Comparison of ENCODE assay signal across 14 mouse cellular contexts in the genomic region with DNA sequence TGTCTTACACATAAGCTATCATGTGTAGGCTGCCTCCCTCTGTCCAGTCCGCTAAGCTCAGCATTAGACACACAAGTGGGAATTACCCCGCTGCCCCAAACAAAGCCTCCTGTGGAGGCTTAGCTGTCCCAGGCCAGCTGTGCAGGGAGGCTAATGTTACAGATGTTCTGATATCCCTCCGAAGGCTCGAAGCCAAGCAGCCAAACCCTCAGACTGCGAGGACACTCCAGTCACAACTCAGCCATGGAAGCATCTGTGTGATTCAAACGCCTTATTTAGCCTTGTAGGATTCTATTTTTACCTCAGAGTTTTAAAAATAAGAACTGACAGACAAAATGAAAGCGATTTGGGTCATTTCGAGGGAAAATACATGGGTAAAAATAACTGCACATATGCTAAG. TPM values are rescaled to one million over a fixed set of nuclear protein-coding genes. Genes with fewer than 3 reads are reported as not detected.
DNase-seq lines count a peak whose midpoint lies in the region; ATAC-seq and TF ChIP-seq lines count a peak whose summit lies in the region.
"Had no signal": no experiment of that assay in that cellular context is flagged by ENCODE, and none has a peak within 500 bp of the region (broad histone marks: within the 10 kb centered on the region; RNA-seq: fewer than 3 reads in every experiment).

No protein-coding gene starts in this region.

- no peak for TF ChIP-seq CTCF in hindbrain, postnatal 0 days (IDR thresholded peaks at IDR 0.05; ENCODE audit: low read depth)

- no peaks in the 10 kb centered on the region for H3K9me3 ChIP-seq in hindbrain, embryonic 13.5 days
- H3K9me3 ChIP-seq in hindbrain, postnatal 0 days (ENCODE audit: low read length): no peaks in the 10 kb centered on the region
- H3K9me3 ChIP-seq: heart, embryonic 15.5 days had no signal

- WGBS in hindbrain, embryonic 13.5 days: 67% methylated on average over 8 of the region's 8 CpGs
- WGBS in hindbrain, postnatal 0 days: 57% methylated on average over 8 of the region's 8 CpGs

- peak overlapping the region; percentile 68 for H3K27ac ChIP-seq in hindbrain, embryonic 13.5 days
- H3K27ac ChIP-seq in hindbrain, postnatal 0 days: no peak overlapping the region; the same call in 1 of the 2 replicates
- H3K27ac ChIP-seq: heart, embryonic 15.5 days had no signal

- peaks cover 32% of the 10 kb centered on the region for H3K4me1 ChIP-seq in hindbrain, embryonic 13.5 days (replicated peaks)
- peaks cover 9% of the 10 kb centered on the region; the same call in 1 of the 2 replicates for H3K4me1 ChIP-seq in hindbrain, postnatal 0 days (ENCODE audit: insufficient read depth, low read length)

- no peak overlapping the region for H3K4me3 ChIP-seq in hindbrain, embryonic 13.5 days
- H3K4me3 ChIP-seq in hindbrain, postnatal 0 days (ENCODE audit: low read length): no peak overlapping the region
- H3K4me3 ChIP-seq: erythroblast, embryonic 14.5 days; heart, embryonic 15.5 days had no signal

- peaks cover 36% of the 10 kb centered on the region for H3K36me3 ChIP-seq in hindbrain, embryonic 13.5 days
- H3K36me3 ChIP-seq in hindbrain, postnatal 0 days (ENCODE audit: insufficient read depth, low read length): peaks cover 3% of the 10 kb centered on the region; the same call in 1 of the 2 replicates
- H3K36me3 ChIP-seq: heart, embryonic 15.5 days had no signal

- no peak for DNase-seq in hindbrain, postnatal 0 days (ENCODE audit: low spot score)
- DNase-seq in A20 (ENCODE audit: low read depth, low spot score): peak; percentile 48
- peak; percentile 75 for DNase-seq in brain, adult 2 months (ENCODE audit: low read depth, low spot score)
- DNase-seq in heart, postnatal 4 days: peak; percentile 28
- no peak for DNase-seq in thymus, postnatal 10 days (ENCODE audit: low spot score in 2 of 2)
- no peak for DNase-seq in layer of hippocampus, adult 9-10 months (ENCODE audit: low spot score)
- DNase-seq in kidney, adult 9 months: no peak
- DNase-seq: cerebellum, adult 11-12 months; thymus, adult 2 months had no signal

- H3K9ac ChIP-seq in hindbrain, embryonic 13.5 days: no peak overlapping the region
- no peak overlapping the region for H3K9ac ChIP-seq in hindbrain, postnatal 0 days (replicated peaks; ENCODE audit: low read length)
- H3K9ac ChIP-seq: heart, embryonic 15.5 days had no signal

- ATAC-seq in hindbrain, embryonic 13.5 days (ENCODE audit: low FRiP score): no peak
- no peak for ATAC-seq in hindbrain, postnatal 0 days

- no peak overlapping the region for H3K4me2 ChIP-seq in hindbrain, embryonic 13.5 days
- H3K4me2 ChIP-seq in hindbrain, postnatal 0 days (ENCODE audit: low read depth, low read length): no peak overlapping the region
- H3K4me2 ChIP-seq: heart, embryonic 15.5 days had no signal

- H3K27me3 ChIP-seq in hindbrain, embryonic 13.5 days: no peaks in the 10 kb centered on the region
- H3K27me3 ChIP-seq in hindbrain, postnatal 0 days (ENCODE audit: insufficient read depth, low read length): no peaks in the 10 kb centered on the region
- H3K27me3 ChIP-seq: heart, embryonic 15.5 days had no signal

RNA-seq across cellular contexts. Expression of gene Map6, which starts 27.9 kb away (rescaled TPM):
- 104 and 106 TPM in 2 replicates for polyA plus RNA-seq in hindbrain, embryonic 13.5 days (2015; fragmentation: Nextera tagmentation; extraction: Ambion mirVana)
- total RNA-seq in hindbrain, postnatal 0 days (2014; rRNA removed): 292 and 327 TPM in 2 replicates
- polyA plus RNA-seq in hindbrain, postnatal 0 days (2015; fragmentation: Nextera tagmentation; extraction: Ambion mirVana): 97.4 and 111 TPM in 2 replicates
- total RNA-seq in heart, postnatal 4 days (2021): 1 to 10 TPM; 4.6 to 4.8 TPM
- total RNA-seq: liver, adult 2 months; megakaryocyte-erythroid progenitor cell, adult 5-6 weeks had no signal
- polyA plus RNA-seq: erythroblast, embryonic 14.5 days had no signal

RNA-seq across cellular contexts. Expression of gene Mogat2, which starts 56.7 kb away (rescaled TPM):
- polyA plus RNA-seq in hindbrain, embryonic 13.5 days (2015; fragmentation: Nextera tagmentation; extraction: Ambion mirVana): 3.1 TPM in 2 replicates
- 1.2 TPM in 1 of 2 replicates, not detected in the other for total RNA-seq in hindbrain, postnatal 0 days (2014; rRNA removed)
- polyA plus RNA-seq in hindbrain, postnatal 0 days (2015; fragmentation: Nextera tagmentation; extraction: Ambion mirVana): 0.29 TPM in 2 replicates
- total RNA-seq in heart, postnatal 4 days (2021): not detected
- total RNA-seq: megakaryocyte-erythroid progenitor cell, adult 5-6 weeks had no signal
- polyA plus RNA-seq: erythroblast, embryonic 14.5 days had no signal

RNA-seq across cellular contexts. Expression of gene Serpinh1, which starts 57.9 kb away (rescaled TPM):
- 394 and 407 TPM in 2 replicates for polyA plus RNA-seq in hindbrain, embryonic 13.5 days (2015; fragmentation: Nextera tagmentation; extraction: Ambion mirVana)
- 214 and 215 TPM in 2 replicates for total RNA-seq in hindbrain, postnatal 0 days (2014; rRNA removed)
- polyA plus RNA-seq in hindbrain, postnatal 0 days (2015; fragmentation: Nextera tagmentation; extraction: Ambion mirVana): 161 TPM in 2 replicates
- 100 to 1,000 TPM; 557 to 601 TPM for total RNA-seq in heart, postnatal 4 days (2021)
- total RNA-seq: megakaryocyte-erythroid progenitor cell, adult 5-6 weeks had no signal

Comparison
In these comparisons a context has a peak if more than half of its experiments do, and no peak if none do; other contexts are left out.
1. DNase-seq: peak in A20 (single experiment), brain, adult 2 months (single experiment) and heart, postnatal 4 days (single experiment); none in hindbrain, postnatal 0 days (single experiment), thymus, postnatal 10 days (0 of 2), layer of hippocampus, adult 9-10 months (single experiment) and kidney, adult 9 months (single experiment).
2. RNA of gene Map6, which starts 27.9 kb away (total RNA-seq): 292 to 327 TPM in hindbrain, postnatal 0 days; 4.6 to 4.8 TPM in heart, postnatal 4 days; every median in the first group is over 10 times any median in the second.